Mouse (Mus musculus): Measurements from ENCODE around the gene Nabp1. TPM values are rescaled to one million over a fixed set of nuclear protein-coding genes. Genes with fewer than 3 reads are reported as not detected.

The Nabp1 gene
- polyA plus RNA-seq, 1 experiment = 0.02 TPM

- no peak overlapping the region for H3K4me3 ChIP-seq (replicated peaks)
- H3K9me3 ChIP-seq (ENCODE audit: control insufficient read depth, low read length) = no peaks in the 10 kb centered on the region
- no peaks in the 10 kb centered on the region for H3K36me3 ChIP-seq (ENCODE audit: control insufficient read depth)
- H3K4me1 ChIP-seq (ENCODE audit: control insufficient read depth) = no peaks in the 10 kb centered on the region
- TF ChIP-seq TAL1 (IDR thresholded peaks at IDR 0.05; ENCODE audit: low read length) (no peak), GATA1 (IDR thresholded peaks at IDR 0.05; ENCODE audit: low read length) (no peak)
- H3K27me3 ChIP-seq (ENCODE audit: control insufficient read depth) = no peaks in the 10 kb centered on the region
Observed at GRCm38 (mm10) chr1:51512326-51512725, 34.1 kb upstream of the Nabp1 start.

- Histone ChIP-seq H3K36me3 (ENCODE audit: control insufficient read depth) (no peaks in the 10 kb centered on the region), H3K27me3 (ENCODE audit: control insufficient read depth) (no peaks in the 10 kb centered on the region), H3K4me3 (replicated peaks) (no peak overlapping the region), H3K9me3 (ENCODE audit: control insufficient read depth, low read length) (no peaks in the 10 kb centered on the region), H3K4me1 (ENCODE audit: control insufficient read depth) (no peaks in the 10 kb centered on the region)
- TF ChIP-seq GATA1 (IDR thresholded peaks at IDR 0.05; ENCODE audit: low read length) (no peak), TAL1 (IDR thresholded peaks at IDR 0.05; ENCODE audit: low read length) (no peak)
Observed at GRCm38 (mm10) chr1:51509776-51510175, 31.6 kb upstream of the Nabp1 start.

- H3K4me1 ChIP-seq (ENCODE audit: control insufficient read depth) = no peaks in the 10 kb centered on the region
- H3K4me3 ChIP-seq (replicated peaks) = no peak overlapping the region
- no peaks in the 10 kb centered on the region for H3K36me3 ChIP-seq (ENCODE audit: control insufficient read depth)
- no peaks in the 10 kb centered on the region for H3K9me3 ChIP-seq (ENCODE audit: control insufficient read depth, low read length)
- H3K27me3 ChIP-seq (ENCODE audit: control insufficient read depth) = no peaks in the 10 kb centered on the region
- TF ChIP-seq GATA1 (IDR thresholded peaks at IDR 0.05; ENCODE audit: low read length) (no peak), TAL1 (IDR thresholded peaks at IDR 0.05; ENCODE audit: low read length) (no peak)
Observed at GRCm38 (mm10) chr1:51509083-51509482, 30.9 kb upstream of the Nabp1 start.

GRCm38 (mm10) chr1:51508543-51508942, 30.3 kb upstream of the Nabp1 start:
- H3K4me3 ChIP-seq (replicated peaks) = no peak overlapping the region
- no peaks in the 10 kb centered on the region for H3K27me3 ChIP-seq (ENCODE audit: control insufficient read depth)
- H3K4me1 ChIP-seq (ENCODE audit: control insufficient read depth) = no peaks in the 10 kb centered on the region
- no peaks in the 10 kb centered on the region for H3K9me3 ChIP-seq (ENCODE audit: control insufficient read depth, low read length)
- H3K36me3 ChIP-seq (ENCODE audit: control insufficient read depth) = no peaks in the 10 kb centered on the region
- TF ChIP-seq GATA1 (IDR thresholded peaks at IDR 0.05; ENCODE audit: low read length) (no peak), TAL1 (IDR thresholded peaks at IDR 0.05; ENCODE audit: low read length) (no peak)

- H3K36me3 ChIP-seq (ENCODE audit: control insufficient read depth) = no peaks in the 10 kb centered on the region
- H3K4me3 ChIP-seq (replicated peaks) = no peak overlapping the region
- H3K9me3 ChIP-seq (ENCODE audit: control insufficient read depth, low read length) = no peaks in the 10 kb centered on the region
- no peaks in the 10 kb centered on the region for H3K27me3 ChIP-seq (ENCODE audit: control insufficient read depth)
- TF ChIP-seq GATA1 (IDR thresholded peaks at IDR 0.05; ENCODE audit: low read length) = no peak
- TF ChIP-seq TAL1 (IDR thresholded peaks at IDR 0.05; ENCODE audit: low read length) = no peak
- H3K4me1 ChIP-seq (ENCODE audit: control insufficient read depth) = no peaks in the 10 kb centered on the region
Observed at GRCm38 (mm10) chr1:51507436-51507835, 29.2 kb upstream of the Nabp1 start.

- H3K4me3 ChIP-seq (replicated peaks) = no peak overlapping the region
- H3K27me3 ChIP-seq (ENCODE audit: control insufficient read depth) = no peaks in the 10 kb centered on the region
- TF ChIP-seq TAL1 (IDR thresholded peaks at IDR 0.05; ENCODE audit: low read length) (no peak), GATA1 (IDR thresholded peaks at IDR 0.05; ENCODE audit: low read length) (no peak)
- no peaks in the 10 kb centered on the region for H3K4me1 ChIP-seq (ENCODE audit: control insufficient read depth)
- H3K9me3 ChIP-seq (ENCODE audit: control insufficient read depth, low read length) = no peaks in the 10 kb centered on the region
- H3K36me3 ChIP-seq (ENCODE audit: control insufficient read depth) = no peaks in the 10 kb centered on the region
Observed at GRCm38 (mm10) chr1:51506236-51506635, 28.0 kb upstream of the Nabp1 start.

- no peak overlapping the region for H3K4me3 ChIP-seq (replicated peaks)
- no peaks in the 10 kb centered on the region for H3K27me3 ChIP-seq (ENCODE audit: control insufficient read depth)
- H3K4me1 ChIP-seq (ENCODE audit: control insufficient read depth) = no peaks in the 10 kb centered on the region
- TF ChIP-seq TAL1 (IDR thresholded peaks at IDR 0.05; ENCODE audit: low read length) = no peak
- TF ChIP-seq GATA1 (IDR thresholded peaks at IDR 0.05; ENCODE audit: low read length) = no peak
- no peaks in the 10 kb centered on the region for H3K9me3 ChIP-seq (ENCODE audit: control insufficient read depth, low read length)
- H3K36me3 ChIP-seq (ENCODE audit: control insufficient read depth) = no peaks in the 10 kb centered on the region
Observed at GRCm38 (mm10) chr1:51505632-51506031, 27.4 kb upstream of the Nabp1 start.

GRCm38 (mm10) chr1:51503055-51503454, 24.8 kb upstream of the Nabp1 start:
- TF ChIP-seq GATA1 (IDR thresholded peaks at IDR 0.05; ENCODE audit: low read length) (no peak), TAL1 (IDR thresholded peaks at IDR 0.05; ENCODE audit: low read length) (no peak)
- Histone ChIP-seq H3K4me1 (ENCODE audit: control insufficient read depth) (no peaks in the 10 kb centered on the region), H3K36me3 (ENCODE audit: control insufficient read depth) (no peaks in the 10 kb centered on the region), H3K27me3 (ENCODE audit: control insufficient read depth) (no peaks in the 10 kb centered on the region), H3K4me3 (replicated peaks) (no peak overlapping the region), H3K9me3 (ENCODE audit: control insufficient read depth, low read length) (no peaks in the 10 kb centered on the region)

- H3K9me3 ChIP-seq (ENCODE audit: control insufficient read depth, low read length) = no peaks in the 10 kb centered on the region
- no peaks in the 10 kb centered on the region for H3K4me1 ChIP-seq (ENCODE audit: control insufficient read depth)
Observed at GRCm38 (mm10) chr1:51502353-51502752, 24.1 kb upstream of the Nabp1 start.

GRCm38 (mm10) chr1:51501251-51501650, 23.0 kb upstream of the Nabp1 start:
- no peaks in the 10 kb centered on the region for H3K4me1 ChIP-seq (ENCODE audit: control insufficient read depth)
- no peaks in the 10 kb centered on the region for H3K36me3 ChIP-seq (ENCODE audit: control insufficient read depth)
- TF ChIP-seq GATA1 (IDR thresholded peaks at IDR 0.05; ENCODE audit: low read length) = no peak
- TF ChIP-seq TAL1 (IDR thresholded peaks at IDR 0.05; ENCODE audit: low read length) = no peak
- H3K9me3 ChIP-seq (ENCODE audit: control insufficient read depth, low read length) = no peaks in the 10 kb centered on the region
- H3K27me3 ChIP-seq (ENCODE audit: control insufficient read depth) = no peaks in the 10 kb centered on the region
- H3K4me3 ChIP-seq (replicated peaks) = no peak overlapping the region

More at GRCm38 (mm10) chr1:51502353-51502752, 24.1 kb upstream of the Nabp1 start:
- H3K4me3 ChIP-seq (replicated peaks) = no peak overlapping the region
- TF ChIP-seq GATA1 (IDR thresholded peaks at IDR 0.05; ENCODE audit: low read length) (no peak), TAL1 (IDR thresholded peaks at IDR 0.05; ENCODE audit: low read length) (no peak)
- no peaks in the 10 kb centered on the region for H3K36me3 ChIP-seq (ENCODE audit: control insufficient read depth)
- H3K27me3 ChIP-seq (ENCODE audit: control insufficient read depth) = no peaks in the 10 kb centered on the region

Data from erythroblast, embryonic 14.5 days (primary cell).